Mouse (Mus musculus) liver, adult 10 weeks (tissue): ENCODE measurements around the gene Gm10961. TPM values are rescaled to one million over a fixed set of nuclear protein-coding genes. Genes with fewer than 3 reads are reported as not detected.

Experiments used
- polyA plus RNA-seq: library from polyadenylated mRNA; stranded (reverse); fragments of 350-450 nt; fragmentation: Illumina TruSeq; extraction: RNeasy Lipid Tissue Mini Kit (QIAGEN cat#74804); gene quantifications from one replicate; pipeline ENCODE4 v1.2.3, GENCODE M21; 2014; ENCODE audit warnings: low read depth, low replicate concordance

Gene Gm10961
- not detected for polyA plus RNA-seq

DNA sequence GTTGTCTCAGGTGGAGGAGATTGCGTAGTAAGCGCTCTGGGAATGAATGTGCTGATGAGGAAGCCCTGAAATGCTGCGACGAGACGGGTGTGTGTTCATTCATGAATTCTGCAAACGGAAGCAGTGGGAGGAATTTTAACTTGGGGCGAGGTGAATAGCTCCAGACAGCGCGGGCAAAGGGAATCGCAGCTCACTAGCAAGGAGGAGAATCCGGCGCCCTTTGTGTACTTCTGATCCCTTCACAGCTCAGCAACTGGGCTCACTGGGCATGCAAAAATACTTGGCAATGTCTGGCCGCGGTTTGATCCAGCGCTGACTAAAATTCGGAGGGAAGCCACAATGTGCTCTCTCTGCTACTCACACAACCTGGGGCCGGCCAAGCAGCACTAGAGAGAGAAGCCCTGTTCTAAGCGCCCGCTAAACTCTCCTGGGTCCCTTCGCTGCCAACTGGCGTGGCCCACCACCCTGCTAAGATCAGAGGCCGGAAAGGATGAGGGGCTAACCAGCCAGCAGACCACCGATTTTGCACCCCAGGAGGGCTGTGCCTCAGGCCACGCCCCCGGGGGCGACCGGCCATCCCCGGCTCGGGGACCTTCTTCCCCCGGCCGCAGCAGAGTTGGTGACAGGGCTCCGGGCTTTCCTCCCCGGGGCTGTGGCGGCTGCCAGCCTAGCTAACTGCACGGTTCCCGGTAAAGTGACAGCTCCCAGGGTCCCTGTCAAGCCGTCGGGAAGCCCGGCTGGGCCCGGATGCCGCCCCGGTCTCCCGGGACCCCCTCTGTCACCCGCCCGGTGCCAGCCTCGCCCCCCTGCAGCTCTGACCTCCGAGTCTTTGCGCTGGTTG, at the start of gene Gm10961:
Gene Gm10961 (plus strand): TSS at position 641 of the 841 bp plus-strand sequence.

DNA sequence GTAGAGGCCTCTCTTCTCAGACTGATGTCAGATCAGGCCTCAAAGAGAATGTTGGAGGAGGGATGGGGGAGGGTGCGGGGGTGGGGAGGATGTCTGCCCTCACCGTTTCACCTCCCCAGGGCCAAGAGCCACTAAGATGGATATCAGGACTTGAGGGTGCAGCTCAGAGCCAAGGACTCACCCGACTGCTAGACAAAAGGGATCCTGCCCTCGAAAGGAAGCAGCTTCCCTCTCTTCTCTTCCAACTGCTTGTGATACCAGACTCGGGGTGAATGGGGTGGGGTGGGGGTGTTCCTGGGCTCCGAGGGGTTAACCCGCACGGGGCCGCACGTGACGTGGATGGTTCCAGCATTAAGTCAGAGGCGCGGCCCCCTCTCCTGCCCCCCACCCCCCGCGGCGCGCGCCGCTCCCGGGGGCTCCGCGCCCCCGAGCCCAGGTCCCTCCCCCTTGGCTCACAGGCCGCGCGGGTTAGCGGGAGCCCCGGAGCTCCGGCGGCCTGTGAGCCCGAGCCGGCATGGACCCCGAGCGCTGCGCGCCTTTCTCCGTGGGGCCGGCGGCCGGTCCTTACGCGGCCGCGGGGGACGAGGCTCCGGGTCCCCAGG, 36.4 kb upstream of the Gm10961 start, which contains the start of gene Alx3:
Gene Alx3 (plus strand): TSS at position 370 of the 602 bp plus-strand sequence.

DNA sequence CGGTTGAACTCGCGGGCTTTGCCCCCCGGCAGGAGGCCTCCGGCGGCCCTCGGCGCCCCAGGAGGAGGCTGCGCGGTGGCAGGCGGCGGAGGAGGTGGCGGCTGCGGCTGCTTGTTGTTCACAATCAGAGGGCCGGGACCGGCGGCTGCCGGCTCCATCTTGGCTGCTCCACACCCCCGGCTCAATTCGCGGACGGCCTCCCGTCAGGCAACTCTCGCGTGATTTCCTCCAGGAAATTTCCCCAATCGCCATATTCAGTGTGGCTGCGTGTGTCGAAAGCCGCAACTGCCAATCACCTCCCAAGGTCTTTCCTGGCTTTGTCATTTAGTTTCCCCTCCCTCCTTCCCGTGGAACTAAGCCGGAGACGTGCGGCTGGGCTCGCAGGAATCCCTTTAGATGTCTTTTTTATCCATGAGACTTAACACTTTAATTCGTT, 419 bp downstream of the Gm10961 start, which contains the start of gene Strip1:
Gene Strip1 (minus strand): TSS at position 172 of the 436 bp plus-strand sequence.

Other genes starting within 250 kb of the Gm10961 start
- gene Kcnc4, start 171.8 kb upstream of the Gm10961 start, polyA plus RNA-seq, result not detected
- gene Slc6a17, start 113.3 kb upstream of the Gm10961 start, polyA plus RNA-seq, result not detected
- gene Ubl4b, start 76.2 kb upstream of the Gm10961 start, polyA plus RNA-seq, result not detected
- not detected for gene Alx3, start 36.3 kb upstream of the Gm10961 start, polyA plus RNA-seq
- gene Strip1, start 372 bp downstream of the Gm10961 start, polyA plus RNA-seq, result 4.0 TPM
- gene Ahcyl1, start 65.2 kb downstream of the Gm10961 start, polyA plus RNA-seq, result 120 TPM
- 4.7 TPM for gene Csf1, start 129.1 kb downstream of the Gm10961 start, polyA plus RNA-seq
- not detected for gene Eps8l3, start 245.9 kb downstream of the Gm10961 start, polyA plus RNA-seq